Mouse (Mus musculus) urinary bladder, postnatal 4 days (tissue): ENCODE data around the gene Dpysl5.
A peak's percentile ranks its signal among the peaks of the same experiment; 100 is the strongest.

ENCODE experiments used
- DNase-seq, 2 experiments: peaks; one replicate each; pipeline ENCODE4 v3.0.0; 2021 to 2022; ENCODE audit warnings: low spot score in 2 of 2

The Dpysl5 gene

GRCm38 (mm10) chr5:30701866-30702265 lies 9.5 kb upstream of the Dpysl5 start:
- no peak for DNase-seq

GRCm38 (mm10) chr5:30709744-30710383 lies 1.5 kb upstream of the Dpysl5 start:
- DNase-seq, result peak; percentile 56 to 73

GRCm38 (mm10) chr5:30710486-30710885 lies 878 bp upstream of the Dpysl5 start:
- no peak for DNase-seq

GRCm38 (mm10) chr5:30712002-30712390 lies 632 bp downstream of the Dpysl5 start:
- no peak for DNase-seq

GRCm38 (mm10) chr5:30712441-30713298 lies 1.3 kb downstream of the Dpysl5 start:
- no peak for DNase-seq

- no peak for DNase-seq
Measured at GRCm38 (mm10) chr5:30713299-30713675, 1.9 kb downstream of the Dpysl5 start.

GRCm38 (mm10) chr5:30713691-30714090 lies 2.3 kb downstream of the Dpysl5 start:
- no peak for DNase-seq

- no peak for DNase-seq
Measured at GRCm38 (mm10) chr5:30716311-30716710, 4.9 kb downstream of the Dpysl5 start.

GRCm38 (mm10) chr5:30717506-30717905 lies 6.1 kb downstream of the Dpysl5 start:
- no peak for DNase-seq

GRCm38 (mm10) chr5:30717991-30718703 lies 6.8 kb downstream of the Dpysl5 start:
- no peak for DNase-seq

GRCm38 (mm10) chr5:30721935-30722334 lies 10.6 kb downstream of the Dpysl5 start:
- no peak for DNase-seq

GRCm38 (mm10) chr5:30726151-30726693 lies 14.9 kb downstream of the Dpysl5 start:
- no peak for DNase-seq

- no peak for DNase-seq
Measured at GRCm38 (mm10) chr5:30732511-30732910, 21.1 kb downstream of the Dpysl5 start.

GRCm38 (mm10) chr5:30734666-30735065 lies 23.3 kb downstream of the Dpysl5 start:
- no peak for DNase-seq

- no peak for DNase-seq
Measured at GRCm38 (mm10) chr5:30738127-30738828, 26.9 kb downstream of the Dpysl5 start.

- DNase-seq, result no peak
Measured at GRCm38 (mm10) chr5:30739595-30739994, 28.2 kb downstream of the Dpysl5 start.

GRCm38 (mm10) chr5:30749582-30750311 lies 38.4 kb downstream of the Dpysl5 start:
- DNase-seq, result no peak

- DNase-seq, result no peak
Measured at GRCm38 (mm10) chr5:30751071-30751470, 39.7 kb downstream of the Dpysl5 start.

- DNase-seq, result no peak
Measured at GRCm38 (mm10) chr5:30753128-30753527, 41.8 kb downstream of the Dpysl5 start.

GRCm38 (mm10) chr5:30755215-30755614 lies 43.9 kb downstream of the Dpysl5 start:
- DNase-seq, result no peak
